Mouse (Mus musculus) kidney, postnatal 0 days (tissue): Measurements from ENCODE around the gene Tyr. TPM values are rescaled to one million over a fixed set of nuclear protein-coding genes. Genes with fewer than 3 reads are reported as not detected.
A peak's percentile ranks its signal among the peaks of the same experiment; 100 is the strongest.
"Not testable (repeated sequence)": the region's sequence is repeated elsewhere in the genome, so short reads cannot be mapped to it uniquely, and the experiment has no call there.

Experiments
- ATAC-seq: fragments of 200-750 bp; cut with Nextera tagmentation; replicated peaks from 2 replicates; pipeline ENCODE4 v1.8.0; 2017; ENCODE audit warnings: low read depth, moderate number of reproducible peaks, moderate TSS enrichment, moderate library complexity; ENCODE audit not compliant: low FRiP score
- DNase-seq: peaks from one replicate; pipeline ENCODE4 v3.0.0-alpha.2; 2016; ENCODE audit warnings: low spot score
- H3K27ac ChIP-seq: fragments of 300-500 bp; sonication (generic); 2 replicates; pipeline ENCODE4 v1.5.1; 2014; ENCODE audit warnings: mild to moderate bottlenecking
- H3K27me3 ChIP-seq: fragments of 300-500 bp; sonication (generic); 2 replicates; pipeline ENCODE4 v1.6.1; 2014; ENCODE audit warnings: low read length, mixed read lengths; ENCODE audit not compliant: insufficient read depth
- H3K36me3 ChIP-seq: fragments of 300-500 bp; sonication (generic); 2 replicates; pipeline ENCODE4 v1.6.1; 2014; ENCODE audit warnings: low read length, mixed read lengths; ENCODE audit not compliant: insufficient read depth
- H3K4me1 ChIP-seq: fragments of 300-500 bp; sonication (generic); replicated peaks from 2 replicates; pipeline ENCODE4 v1.6.1; 2014; ENCODE audit warnings: antibody characterized with exemption, low read length, mixed read lengths; ENCODE audit not compliant: insufficient read depth
- H3K4me2 ChIP-seq: fragments of 300-500 bp; sonication (generic); 2 replicates; pipeline ENCODE4 v1.6.1; 2014; ENCODE audit warnings: mild to moderate bottlenecking, low read length, moderate library complexity, mixed read lengths
- H3K4me3 ChIP-seq: fragments of 300-500 bp; sonication (generic); replicated peaks from 2 replicates; pipeline ENCODE4 v1.5.1; 2014; ENCODE audit warnings: low read depth, low read length
- H3K9ac ChIP-seq: fragments of 300-500 bp; sonication (generic); 2 replicates; pipeline ENCODE4 v1.6.1; 2014; ENCODE audit warnings: low read depth, low read length
- H3K9me3 ChIP-seq: fragments of 300-500 bp; sonication (generic); replicated peaks from 2 replicates; pipeline ENCODE4 v1.6.1; 2016; ENCODE audit warnings: low read length, inconsistent platforms, mixed read lengths
- CTCF ChIP-seq: IDR thresholded peaks from 2 replicates; pipeline ENCODE4 v1.5.1; 2016; ENCODE audit warnings: antibody characterized with exemption, low read depth, mild to moderate bottlenecking, moderate library complexity
- WGBS: fragments of 180-500 bp; shearing (Covaris S2); extraction: QIAGEN DNeasy Blood & Tissue Kit; methylation state at CpG from one replicate; pipeline ENCODE4 v1.1.7; 2014; 5-methylcytosine and 5-hydroxymethylcytosine counted together
- polyA plus RNA-seq: library from polyadenylated mRNA; unstranded; fragments of >200 nt; fragmentation: Nextera tagmentation; extraction: Ambion mirVana; gene quantifications from 2 replicates; pipeline ENCODE4 v1.2.1, GENCODE M21; 2015

The Tyr gene
- polyA plus RNA-seq: not detected in 2 replicates

GRCm38 (mm10) chr7:87493412-87493811, at the start of gene Tyr:
Tyr (minus strand) TSS chr7:87493512.
- H3K4me1 ChIP-seq: no peaks in the 10 kb centered on the region
- H3K27me3 ChIP-seq: no peaks in the 10 kb centered on the region
- no peak within 1 kb of the TSS for H3K4me2 ChIP-seq
- DNase-seq: no peak
- ATAC-seq: no peak
- no peaks in the 10 kb centered on the region for H3K36me3 ChIP-seq
- no peak for TF ChIP-seq CTCF
- no peak within 1 kb of the TSS for H3K9ac ChIP-seq
- no peak within 1 kb of the TSS for H3K27ac ChIP-seq
- H3K4me3 ChIP-seq: no peak within 1 kb of the TSS
- H3K9me3 ChIP-seq: no peaks in the 10 kb centered on the region

GRCm38 (mm10) chr7:87539031-87539430, 45.7 kb upstream of the Tyr start:
- Histone ChIP-seq H3K9ac (no peak overlapping the region), H3K4me3 (no peak overlapping the region), H3K4me1 (no peaks in the 10 kb centered on the region), H3K27me3 (no peaks in the 10 kb centered on the region), H3K4me2 (no peak overlapping the region), H3K36me3 (no peaks in the 10 kb centered on the region), H3K9me3 (no peaks in the 10 kb centered on the region), H3K27ac (no peak overlapping the region)
- ATAC-seq (no peak), DNase-seq (no peak)
- no peak for TF ChIP-seq CTCF

GRCm38 (mm10) chr7:87494124-87494682, 891 bp upstream of the Tyr start:
- Histone ChIP-seq H3K4me3 (no peak overlapping the region), H3K4me1 (no peaks in the 10 kb centered on the region), H3K36me3 (no peaks in the 10 kb centered on the region), H3K27ac (no peak overlapping the region), H3K9me3 (no peaks in the 10 kb centered on the region), H3K4me2 (no peak overlapping the region), H3K9ac (no peak overlapping the region), H3K27me3 (no peaks in the 10 kb centered on the region)
- no peak for DNase-seq
- no peak for ATAC-seq
- 24% methylated on average over 4 of the region's 4 CpGs for WGBS
- no peak for TF ChIP-seq CTCF

- Histone ChIP-seq H3K9ac (no peak overlapping the region), H3K4me2 (no peak overlapping the region), H3K36me3 (no peaks in the 10 kb centered on the region), H3K27me3 (no peaks in the 10 kb centered on the region), H3K4me1 (no peaks in the 10 kb centered on the region), H3K9me3 (no peaks in the 10 kb centered on the region), H3K4me3 (no peak overlapping the region), H3K27ac (no peak overlapping the region)
- ATAC-seq (no peak), DNase-seq (no peak)
- 47% methylated on average over 3 of the region's 3 CpGs for WGBS
- no peak for TF ChIP-seq CTCF
These were observed 5.3 kb downstream of the Tyr start for GRCm38 (mm10) chr7:87488024-87488423.

- DNase-seq (no peak), ATAC-seq (no peak)
- Histone ChIP-seq H3K4me3 (no peak overlapping the region), H3K4me2 (no peak overlapping the region), H3K36me3 (no peaks in the 10 kb centered on the region), H3K4me1 (no peaks in the 10 kb centered on the region), H3K9me3 (no peaks in the 10 kb centered on the region), H3K27ac (no peak overlapping the region), H3K27me3 (no peaks in the 10 kb centered on the region), H3K9ac (no peak overlapping the region)
- TF ChIP-seq CTCF: no peak
- WGBS: 58% methylated on average over 1 of the region's 1 CpGs
These were observed 80.0 kb downstream of the Tyr start for GRCm38 (mm10) chr7:87413271-87413670.

GRCm38 (mm10) chr7:87411373-87411772, 81.9 kb downstream of the Tyr start:
- 5% methylated on average over 4 of the region's 4 CpGs for WGBS
- ATAC-seq, H3K4me1 ChIP-seq, H3K9ac ChIP-seq, H3K4me2 ChIP-seq, H3K27ac ChIP-seq, H3K36me3 ChIP-seq, H3K4me3 ChIP-seq, H3K27me3 ChIP-seq, H3K9me3 ChIP-seq: not testable (repeated sequence)
- peak; percentile 11 for DNase-seq
- peak; percentile 81 for TF ChIP-seq CTCF

DNA sequence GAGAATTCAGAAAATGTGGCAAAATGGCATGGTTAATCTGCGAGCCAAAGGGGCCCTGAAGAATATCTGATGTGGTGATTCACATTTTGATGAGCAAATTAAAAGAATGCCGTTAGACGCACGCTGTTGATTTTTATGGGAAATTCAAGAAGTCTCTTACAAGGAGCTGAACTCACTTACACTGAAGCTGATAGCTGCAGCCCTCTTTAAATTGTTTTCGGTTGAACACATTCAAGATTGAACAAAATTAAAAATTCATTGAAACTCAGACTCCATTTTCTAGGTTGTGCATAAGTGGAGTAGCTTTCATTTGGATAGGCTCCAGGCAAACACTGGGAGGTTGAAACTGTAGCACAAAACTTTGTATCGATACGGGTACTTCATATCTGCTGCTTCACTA, 96.3 kb downstream of the Tyr start:
- Histone ChIP-seq H3K4me3 (no peak overlapping the region), H3K4me1 (no peaks in the 10 kb centered on the region), H3K27me3 (no peaks in the 10 kb centered on the region), H3K9me3 (no peaks in the 10 kb centered on the region), H3K4me2 (no peak overlapping the region), H3K9ac (no peak overlapping the region), H3K36me3 (no peaks in the 10 kb centered on the region), H3K27ac (no peak overlapping the region)
- no peak for TF ChIP-seq CTCF
- DNase-seq (no peak), ATAC-seq (no peak)
- 69% methylated on average over 7 of the region's 7 CpGs for WGBS
